Mouse (Mus musculus) liver, embryonic 14.5 days (tissue): ENCODE measurements around the gene Vamp1.

Experiments used
- CTCF ChIP-seq: IDR thresholded peaks from 2 replicates; pipeline ENCODE4 v1.5.1; 2016; ENCODE audit warnings: antibody characterized with exemption, low read depth, control low read depth
- EP300 ChIP-seq: IDR thresholded peaks from 2 replicates; pipeline ENCODE4 v1.6.1; 2016; ENCODE audit warnings: antibody characterized with exemption, low read depth

- TF ChIP-seq CTCF (no peak), EP300 (no peak)
These were observed 48.3 kb upstream of the Vamp1 start for GRCm38 (mm10) chr6:125166861-125167650.
